Comparison of ENCODE assay signal across 19 mouse cellular contexts in the genomic region with DNA sequence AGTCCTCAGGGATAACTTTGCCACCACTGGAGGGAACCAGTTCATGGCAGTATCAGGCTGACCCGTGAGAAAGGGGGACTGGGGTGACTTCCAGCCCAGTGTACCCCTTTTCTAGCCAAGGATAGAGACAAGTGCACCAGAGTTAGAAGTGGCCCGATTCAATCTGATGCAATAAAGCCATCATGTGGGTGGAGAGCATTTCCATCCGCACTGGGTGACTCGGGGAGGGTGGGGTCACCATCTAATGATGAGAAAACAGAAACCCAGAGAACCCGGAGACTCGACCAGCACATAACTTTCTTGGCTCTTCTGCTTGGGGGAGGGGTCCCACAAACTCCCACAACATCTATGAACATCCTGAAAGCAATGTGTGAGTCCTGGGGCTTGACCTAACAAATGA. TPM values are rescaled to one million over a fixed set of nuclear protein-coding genes. Genes with fewer than 3 reads are reported as not detected.
"Had no signal": no experiment of that assay in that cellular context is flagged by ENCODE, and none has a peak within 500 bp of the region (broad histone marks: within the 10 kb centered on the region; RNA-seq: fewer than 3 reads in every experiment).

No protein-coding gene starts in this region.

- H3K27ac ChIP-seq: kidney, embryonic 15.5 days; limb, embryonic 12.5 days; liver, embryonic 13.5 days; lung, embryonic 15.5 days; macrophage; midbrain, embryonic 12.5 days; neural tube, embryonic 15.5 days; stomach, postnatal 0 days had no signal

- H3K4me2 ChIP-seq: kidney, embryonic 15.5 days; limb, embryonic 12.5 days; liver, embryonic 13.5 days; lung, embryonic 15.5 days; midbrain, embryonic 12.5 days; neural tube, embryonic 15.5 days had no signal

- H3K36me3 ChIP-seq: kidney, embryonic 15.5 days; limb, embryonic 12.5 days; liver, embryonic 13.5 days; lung, embryonic 15.5 days; midbrain, embryonic 12.5 days; neural tube, embryonic 15.5 days had no signal

- H3K4me1 ChIP-seq: kidney, embryonic 15.5 days; lung, embryonic 15.5 days; midbrain, embryonic 12.5 days; neural tube, embryonic 15.5 days had no signal

- H3K4me3 ChIP-seq: kidney, embryonic 15.5 days; limb, embryonic 12.5 days; liver, embryonic 13.5 days; lung, embryonic 15.5 days; megakaryocyte, embryonic 14.5 days; midbrain, embryonic 12.5 days; neural tube, embryonic 15.5 days had no signal

- ATAC-seq: liver, postnatal 0 days had no signal

- H3K9ac ChIP-seq: kidney, embryonic 15.5 days; limb, embryonic 12.5 days; liver, postnatal 0 days; lung, embryonic 15.5 days; midbrain, embryonic 12.5 days; neural tube, embryonic 15.5 days had no signal

- H3K9me3 ChIP-seq: kidney, embryonic 15.5 days; limb, embryonic 12.5 days; liver, embryonic 13.5 days; lung, embryonic 15.5 days; megakaryocyte, embryonic 14.5 days; midbrain, embryonic 12.5 days; neural tube, embryonic 15.5 days had no signal

- DNase-seq: kidney, adult 2 months; layer of hippocampus, adult 9-11 months; layer of hippocampus, postnatal 36 days; liver, embryonic 13.5 days; liver, postnatal 0 days; lung, postnatal 14 days; right cerebral cortex, adult 18-20 months; right cerebral cortex, postnatal 25 days had no signal

- H3K27me3 ChIP-seq: liver, embryonic 13.5 days; lung, embryonic 15.5 days; neural tube, embryonic 15.5 days had no signal

RNA-seq across cellular contexts. Expression of gene Il9r, which starts 3.4 kb away (rescaled TPM):
- total RNA-seq: layer of hippocampus, adult 18-20 months; layer of hippocampus, postnatal 36 days; left cerebral cortex, postnatal 36 days; midbrain, postnatal 0 days had no signal
- polyA plus RNA-seq: kidney, embryonic 15.5 days; macrophage; midbrain, embryonic 12.5 days; midbrain, postnatal 0 days; neural tube, embryonic 15.5 days; stomach, postnatal 0 days had no signal
